8 mouse cellular contexts compared by ENCODE assay signal in the genomic region with DNA sequence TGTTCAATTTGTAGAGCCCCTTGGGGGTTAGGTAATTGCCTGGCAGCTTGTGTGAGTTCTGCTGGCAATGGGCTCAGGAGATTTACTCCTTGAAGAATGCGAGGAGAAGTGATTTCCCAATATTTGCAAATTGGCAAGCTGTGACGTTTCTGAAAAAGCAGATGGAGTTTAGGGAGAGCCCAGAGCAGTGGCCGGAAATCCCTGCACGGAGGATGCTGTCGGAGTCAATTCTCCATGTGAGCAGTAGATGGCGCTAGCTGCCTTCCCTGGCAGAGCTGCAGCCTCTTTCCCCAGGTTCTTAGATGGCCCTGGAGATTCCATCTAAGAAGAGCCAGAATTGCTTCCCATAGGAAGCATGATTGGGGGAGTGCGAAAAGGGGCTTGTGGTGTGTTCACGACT. TPM values are rescaled to one million over a fixed set of nuclear protein-coding genes. Genes with fewer than 3 reads are reported as not detected.
A peak's percentile ranks its signal among the peaks of the same experiment; 100 is the strongest.
DNase-seq lines count a peak whose midpoint lies in the region; ATAC-seq and TF ChIP-seq lines count a peak whose summit lies in the region.

No protein-coding gene starts in this region.

- TF ChIP-seq POLR2A in cortical plate, adult 2 months (IDR thresholded peaks at IDR 0.05; ENCODE audit: extremely low read depth, insufficient read depth, low read length), result no peak

- no peak overlapping the region for H3K4me3 ChIP-seq in heart, embryonic 11.5 days (ENCODE audit: low read depth, low read length)
- H3K4me3 ChIP-seq in cortical plate, adult 2 months (ENCODE audit: insufficient read depth, low read length), result no peak overlapping the region
- H3K4me3 ChIP-seq in intestine, embryonic 16.5 days (ENCODE audit: low read length), result no peak overlapping the region
- no peak overlapping the region for H3K4me3 ChIP-seq in midbrain, embryonic 13.5 days (replicated peaks)

- no peak for ATAC-seq in heart, embryonic 11.5 days (replicated peaks; ENCODE audit: insufficient number of reproducible peaks, low FRiP score, low TSS enrichment)
- ATAC-seq in intestine, embryonic 16.5 days, result peak; percentile 71; the same call in 1 of the 2 replicates
- peak; percentile 82 for ATAC-seq in midbrain, embryonic 13.5 days

- no peaks in the 10 kb centered on the region for H3K36me3 ChIP-seq in heart, embryonic 11.5 days (ENCODE audit: control insufficient read depth, insufficient read depth, low read length)
- H3K36me3 ChIP-seq in intestine, embryonic 16.5 days (ENCODE audit: control insufficient read depth, insufficient read depth, low read length), result no peaks in the 10 kb centered on the region
- no peaks in the 10 kb centered on the region for H3K36me3 ChIP-seq in midbrain, embryonic 13.5 days

- 5% methylated on average over 8 of the region's 8 CpGs for WGBS in heart, embryonic 11.5 days (ENCODE audit: insufficient replicate concordance)
- WGBS in intestine, embryonic 16.5 days, result 2% methylated on average over 8 of the region's 8 CpGs
- WGBS in midbrain, embryonic 13.5 days, result 4% methylated on average over 8 of the region's 8 CpGs

- no peak overlapping the region for H3K4me2 ChIP-seq in heart, embryonic 11.5 days
- no peak overlapping the region for H3K4me2 ChIP-seq in intestine, embryonic 16.5 days (ENCODE audit: low read depth, low read length)
- H3K4me2 ChIP-seq in midbrain, embryonic 13.5 days (replicated peaks), result 0 out of 2 replicates have a peak overlapping the region, but pooled peaks have one; percentile 11

- DNase-seq in heart, adult 18-20 months, result peak; percentile 79 to 89
- DNase-seq in gastrocnemius, adult 8-10 months (ENCODE audit: low spot score in 2 of 2), result peak; percentile 55 to 73
- DNase-seq in left cerebral cortex, postnatal 14 days (ENCODE audit: low spot score in 2 of 2), result peak; percentile 83 to 85
- DNase-seq in right cerebral cortex, postnatal 4 days, result peak; percentile 67

- H3K4me1 ChIP-seq in heart, embryonic 11.5 days (ENCODE audit: control insufficient read depth, insufficient read depth, low read length), result peaks cover 10% of the 10 kb centered on the region
- no peaks in the 10 kb centered on the region for H3K4me1 ChIP-seq in cortical plate, adult 2 months (ENCODE audit: control insufficient read depth, insufficient read depth, low read length)
- H3K4me1 ChIP-seq in intestine, embryonic 16.5 days (ENCODE audit: control insufficient read depth, insufficient read depth, low read length), result no peaks in the 10 kb centered on the region
- H3K4me1 ChIP-seq in midbrain, embryonic 13.5 days (replicated peaks), result peaks cover 26% of the 10 kb centered on the region

- TF ChIP-seq CTCF in cortical plate, adult 2 months (IDR thresholded peaks at IDR 0.05; ENCODE audit: extremely low read depth, insufficient read depth, low read length), result peak; percentile 95

- H3K27ac ChIP-seq in heart, embryonic 11.5 days (ENCODE audit: low read depth, low read length), result no peak overlapping the region
- no peak overlapping the region for H3K27ac ChIP-seq in cortical plate, adult 2 months (ENCODE audit: insufficient read depth, low read length)
- no peak overlapping the region for H3K27ac ChIP-seq in intestine, embryonic 16.5 days (ENCODE audit: low read length)
- no peak overlapping the region for H3K27ac ChIP-seq in midbrain, embryonic 13.5 days

- no peak overlapping the region for H3K9ac ChIP-seq in heart, embryonic 11.5 days (ENCODE audit: low read depth, low read length)
- no peak overlapping the region for H3K9ac ChIP-seq in intestine, embryonic 16.5 days (ENCODE audit: low read depth, low read length)
- H3K9ac ChIP-seq in midbrain, embryonic 13.5 days (replicated peaks), result no peak overlapping the region

- intact Hi-C loops in left cerebral cortex, postnatal 14 days (cut with DNase I), result no loop called here

- peaks cover 4% of the 10 kb centered on the region; the same call in 1 of the 2 replicates for H3K27me3 ChIP-seq in heart, embryonic 11.5 days (ENCODE audit: control insufficient read depth, insufficient read depth, low read length)
- H3K27me3 ChIP-seq in intestine, embryonic 16.5 days (replicated peaks; ENCODE audit: control insufficient read depth, insufficient read depth, low read length), result no peaks in the 10 kb centered on the region
- no peaks in the 10 kb centered on the region for H3K27me3 ChIP-seq in midbrain, embryonic 13.5 days

- no peaks in the 10 kb centered on the region for H3K9me3 ChIP-seq in heart, embryonic 11.5 days (replicated peaks; ENCODE audit: control insufficient read depth, low read length)
- H3K9me3 ChIP-seq in intestine, embryonic 16.5 days (ENCODE audit: control insufficient read depth, low read length), result no peaks in the 10 kb centered on the region
- no peaks in the 10 kb centered on the region for H3K9me3 ChIP-seq in midbrain, embryonic 13.5 days

RNA-seq across cellular contexts. Expression of a gene that starts 59.1 kb away (rescaled TPM):
- 100 to 1,000 TPM; 102 to 119 TPM for total RNA-seq in heart, adult 18-20 months (2021)
- 146 and 150 TPM in 2 replicates for polyA plus RNA-seq in heart, embryonic 11.5 days (2014; fragmentation: Nextera tagmentation; extraction: Ambion mirVana)
- polyA plus RNA-seq in cortical plate, adult 2 months (2012; rRNA removed), result 61.1 and 82.2 TPM in 2 replicates
- 10 to 100 TPM; 55.1 to 62.3 (median 58.3) TPM for total RNA-seq in gastrocnemius, adult 8-10 months (2022)
- polyA plus RNA-seq in intestine, embryonic 16.5 days (2015; fragmentation: Nextera tagmentation; extraction: Ambion mirVana), result 121 and 130 TPM in 2 replicates
- total RNA-seq in left cerebral cortex, postnatal 14 days (2021), result 10 to 100 TPM; 31.1 to 33.2 TPM
- polyA plus RNA-seq in midbrain, embryonic 13.5 days (2015; fragmentation: Nextera tagmentation; extraction: Ambion mirVana), result 72.3 and 75.8 TPM in 2 replicates
